Mouse (Mus musculus) lung, postnatal 10 days (tissue): ENCODE measurements around the gene Skil.

Experiments
- DNase-seq: peaks from one replicate; pipeline ENCODE4 v3.0.0; 2021

Skil gene

DNA sequence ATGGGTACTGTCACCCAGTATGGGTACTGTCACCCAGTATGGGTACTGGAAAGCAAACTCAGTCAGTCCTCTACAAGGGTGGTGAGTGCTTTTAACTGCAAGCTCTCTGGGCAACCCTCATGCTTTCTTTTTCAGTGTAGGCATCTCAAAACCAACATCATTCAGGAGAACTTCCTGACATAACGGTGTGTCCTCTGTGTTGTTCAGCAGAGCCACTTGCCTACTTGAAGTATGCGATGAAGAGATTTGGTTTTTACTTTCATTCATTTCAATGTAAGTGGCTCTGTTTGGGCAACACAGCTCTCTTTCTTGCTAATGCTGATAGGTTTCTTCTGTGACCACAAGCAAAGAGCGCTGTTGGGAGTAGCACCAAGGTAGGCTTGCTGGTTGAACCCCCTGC, 9.9 kb upstream of the Skil start:
- no peak for DNase-seq

DNA sequence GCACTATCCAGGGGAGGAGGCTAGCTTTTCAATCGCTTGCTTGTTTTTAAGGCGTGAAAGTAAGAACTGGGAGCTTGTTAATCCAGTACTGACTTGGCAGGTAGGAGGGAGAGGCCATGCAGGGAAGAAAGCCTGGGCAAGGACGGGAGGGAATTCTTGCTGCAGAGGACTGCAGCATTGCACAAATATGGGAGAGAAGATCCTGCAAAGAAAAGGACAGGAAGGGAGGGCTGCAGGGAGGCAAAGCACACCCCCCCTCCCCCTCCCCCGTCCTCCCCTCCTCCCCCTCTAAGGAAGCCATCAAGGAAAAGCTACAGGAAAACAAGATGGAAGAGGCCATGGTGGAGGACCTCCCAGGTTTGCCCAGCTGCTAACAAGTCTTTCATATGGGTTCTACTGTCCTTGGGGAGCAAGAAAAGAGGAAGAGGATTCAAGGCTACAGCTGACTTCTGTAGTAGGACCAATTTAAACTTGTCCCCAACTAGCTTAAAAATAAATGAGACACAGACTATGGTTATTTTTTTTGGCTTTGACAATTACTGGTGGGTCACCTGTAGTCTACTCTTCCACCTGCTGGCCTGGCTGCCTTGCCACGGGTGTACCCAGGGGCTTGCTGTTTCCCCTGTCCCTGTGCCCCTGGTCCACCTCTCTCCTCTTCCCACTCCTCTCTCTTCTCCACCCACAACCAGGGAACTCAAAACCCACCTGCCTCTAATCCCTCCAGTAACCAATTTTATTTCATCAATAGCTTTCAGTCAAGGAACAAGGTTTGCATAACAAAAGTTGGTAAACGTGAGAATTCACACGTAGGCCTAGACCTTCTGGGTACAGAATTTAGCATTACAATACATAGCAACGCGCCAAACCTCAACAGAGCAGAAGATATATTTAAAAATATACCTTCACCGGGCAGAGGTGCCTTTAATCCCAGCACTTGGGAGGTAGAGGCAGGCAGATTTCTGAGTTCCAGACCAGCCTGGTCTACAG, 5.8 kb upstream of the Skil start:
- no peak for DNase-seq

GRCm38 (mm10) chr3:31089956-31090355, 4.9 kb upstream of the Skil start:
- no peak for DNase-seq

DNA sequence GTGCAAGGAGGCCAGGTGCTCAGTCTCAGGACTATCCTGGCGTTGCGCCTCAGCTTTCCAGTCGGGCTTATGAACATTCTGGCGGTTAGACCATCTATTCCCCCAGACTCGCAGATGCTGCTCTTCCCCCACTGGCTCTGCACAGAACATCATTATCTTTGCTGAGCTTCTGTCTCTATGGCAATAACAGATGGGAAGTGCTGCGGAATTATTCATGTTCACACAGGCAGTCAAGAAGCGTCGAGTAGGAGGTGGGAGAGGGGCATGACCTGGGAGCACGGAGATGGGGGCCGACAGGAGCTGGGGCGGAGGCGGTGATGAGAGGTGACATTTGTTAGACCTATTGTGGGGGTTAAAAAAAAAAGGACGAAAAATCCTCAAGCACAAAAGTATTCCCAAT, 1.7 kb upstream of the Skil start:
- peak; percentile 28 for DNase-seq

DNA sequence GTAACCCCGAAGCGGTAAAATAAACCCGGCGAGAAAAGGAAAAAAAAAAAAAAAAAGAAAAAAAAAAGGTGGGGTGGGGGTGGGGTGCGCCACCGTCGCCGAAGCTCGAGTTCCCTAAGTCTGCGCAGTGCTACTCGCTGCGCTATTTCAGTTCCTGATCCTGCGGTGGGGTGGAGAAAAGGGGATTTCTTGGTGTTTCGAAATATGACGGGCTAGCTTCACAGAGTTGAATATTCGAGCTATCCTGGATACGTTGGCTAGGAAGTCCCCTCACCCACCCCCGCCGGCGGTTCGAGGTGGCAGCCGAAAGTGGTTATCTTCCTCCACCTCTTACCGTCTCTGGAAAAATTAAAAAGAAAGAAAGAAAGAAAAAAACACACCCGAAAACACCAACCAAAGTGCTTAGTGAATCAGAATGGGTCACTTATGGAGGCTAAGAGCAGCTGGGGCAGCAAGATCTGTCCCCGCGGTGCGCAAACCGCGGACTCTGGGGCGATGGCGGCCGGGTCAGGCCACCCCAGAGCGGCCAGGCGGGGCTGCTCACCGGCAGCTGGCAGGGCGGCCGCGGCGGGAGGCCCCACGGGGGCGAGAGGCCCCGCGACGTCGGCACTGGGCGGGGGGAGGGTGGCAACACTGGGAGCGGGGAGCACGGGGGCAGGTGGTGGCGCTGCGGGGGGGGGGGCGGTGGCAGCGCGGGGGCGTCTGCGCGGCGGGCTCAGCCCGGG, 1.1 kb upstream of the Skil start:
- DNase-seq = peak; percentile 78

GRCm38 (mm10) chr3:31095179-31095490, 277 bp downstream of the Skil start:
- DNase-seq = no peak

GRCm38 (mm10) chr3:31095491-31096154, 765 bp downstream of the Skil start:
- DNase-seq = peak; percentile 69

GRCm38 (mm10) chr3:31096155-31097101, 1.6 kb downstream of the Skil start:
- DNase-seq = no peak

GRCm38 (mm10) chr3:31097102-31097720, 2.4 kb downstream of the Skil start:
- no peak for DNase-seq

DNA sequence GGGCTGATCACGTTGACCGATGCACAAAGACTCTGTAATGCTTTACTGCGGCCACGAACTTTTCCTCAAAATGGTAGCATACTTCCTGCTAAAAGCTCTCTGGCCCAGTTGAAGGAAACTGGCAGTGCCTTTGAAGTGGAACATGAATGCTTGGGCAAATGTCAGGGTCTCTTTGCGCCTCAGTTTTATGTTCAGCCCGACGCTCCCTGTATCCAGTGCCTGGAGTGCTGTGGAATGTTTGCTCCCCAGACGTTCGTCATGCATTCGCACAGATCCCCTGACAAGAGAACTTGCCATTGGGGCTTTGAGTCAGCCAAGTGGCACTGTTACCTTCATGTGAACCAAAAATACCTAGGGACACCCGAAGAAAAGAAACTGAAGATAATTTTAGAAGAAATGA, 3.1 kb downstream of the Skil start:
- DNase-seq = no peak

- no peak for DNase-seq
Measured at GRCm38 (mm10) chr3:31098556-31098955, 3.7 kb downstream of the Skil start.

- DNase-seq = no peak
Measured at GRCm38 (mm10) chr3:31100026-31100425, 5.2 kb downstream of the Skil start.

DNA sequence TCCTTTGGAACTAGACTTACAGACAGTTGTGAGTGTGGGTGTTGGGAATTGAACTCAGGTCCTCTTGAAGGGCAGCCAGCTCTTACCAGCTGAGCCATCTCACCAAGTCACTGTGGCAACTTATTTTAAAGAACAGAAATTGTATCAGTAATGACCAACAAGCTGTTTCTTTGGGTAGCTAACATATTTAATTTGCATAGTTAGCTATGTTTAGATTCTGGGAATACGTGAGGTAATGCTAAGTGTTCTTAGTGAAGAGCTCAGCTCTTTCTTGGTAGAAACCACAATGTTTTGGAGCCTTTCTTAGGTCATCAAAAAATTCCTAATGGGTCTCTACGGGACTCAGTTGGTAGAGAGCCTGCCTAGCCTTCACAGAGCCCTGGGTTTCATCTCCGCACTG, 5.9 kb downstream of the Skil start:
- no peak for DNase-seq

DNA sequence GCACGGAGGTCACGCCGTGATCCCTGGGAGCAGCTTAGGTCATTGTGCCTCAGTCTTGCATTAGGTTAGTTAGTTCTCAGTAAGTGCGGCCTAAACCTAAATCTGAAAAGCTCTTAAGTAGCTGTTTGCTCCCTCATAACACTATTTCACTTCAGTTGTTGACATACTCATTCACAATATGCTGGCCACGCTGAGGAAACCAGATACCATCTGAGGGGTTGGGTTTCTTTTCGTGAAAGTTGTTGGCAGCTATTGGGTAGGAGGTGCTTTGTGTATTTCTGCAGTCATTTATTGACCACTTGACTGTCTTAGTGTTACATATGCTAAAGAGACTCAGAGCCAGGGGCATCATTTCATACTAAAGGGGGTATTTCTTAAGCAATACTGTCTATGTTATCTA, 10.1 kb downstream of the Skil start:
- peak; percentile 27 for DNase-seq

DNA sequence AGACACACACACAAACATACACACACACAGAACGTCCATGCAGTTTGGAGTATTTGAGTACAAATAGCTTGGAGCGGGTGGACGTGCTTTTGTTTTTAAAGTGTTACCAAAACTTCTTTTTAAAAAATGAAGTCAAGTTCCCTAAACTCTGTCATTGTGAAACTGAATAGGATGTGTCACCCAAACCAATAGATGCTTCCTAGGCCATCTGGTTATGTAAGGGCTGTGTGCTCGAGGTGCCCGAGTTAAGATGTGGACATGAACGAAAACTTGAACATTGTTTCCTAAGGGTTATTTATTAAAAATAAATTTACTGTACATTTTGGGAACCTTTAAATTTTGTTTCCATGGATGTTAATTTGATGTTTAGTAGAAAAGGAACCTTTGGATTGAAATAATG, 11.7 kb downstream of the Skil start:
- no peak for DNase-seq

DNA sequence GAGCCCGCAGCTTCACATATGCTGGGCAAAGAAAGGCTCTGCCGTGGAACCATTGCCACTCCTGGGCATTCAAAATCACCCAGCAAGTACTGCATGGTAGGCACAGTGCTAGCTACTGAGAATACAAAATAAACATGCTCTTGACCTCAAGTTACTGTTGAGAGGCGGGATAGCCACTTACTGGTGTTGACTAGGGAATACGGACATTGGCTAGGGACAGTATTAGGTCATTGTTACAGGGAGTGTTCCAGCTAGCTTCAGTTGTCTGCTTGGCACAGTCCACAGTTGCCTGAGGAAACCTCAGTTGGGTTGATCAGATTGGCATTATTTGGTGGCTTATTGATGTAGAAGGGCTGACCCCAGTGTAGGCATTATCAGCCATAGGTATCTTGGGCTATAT, 12.8 kb downstream of the Skil start:
- peak; percentile 50 for DNase-seq

DNA sequence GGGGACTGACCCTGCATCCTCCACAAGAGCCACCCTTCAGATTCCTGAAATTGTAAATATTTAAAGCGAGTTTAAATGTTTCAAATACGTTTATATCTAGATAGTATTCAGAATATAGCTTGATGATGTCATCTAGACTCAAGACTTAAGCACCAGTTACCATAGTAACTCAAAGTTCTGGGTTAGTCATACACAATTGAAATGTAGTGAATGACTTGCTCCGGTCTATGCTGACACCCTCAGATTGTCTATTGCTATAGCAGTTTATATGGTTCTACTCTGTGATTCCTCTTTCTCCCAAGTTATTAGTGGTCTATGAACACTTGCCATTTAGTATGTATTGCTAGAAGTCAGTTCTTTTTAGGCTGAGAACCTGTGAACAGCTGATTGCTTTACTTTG, 14.2 kb downstream of the Skil start:
- DNase-seq = no peak

GRCm38 (mm10) chr3:31123098-31123497, 28.2 kb downstream of the Skil start:
- no peak for DNase-seq

- DNase-seq = no peak
Measured at GRCm38 (mm10) chr3:31126303-31126702, 31.4 kb downstream of the Skil start.

DNA sequence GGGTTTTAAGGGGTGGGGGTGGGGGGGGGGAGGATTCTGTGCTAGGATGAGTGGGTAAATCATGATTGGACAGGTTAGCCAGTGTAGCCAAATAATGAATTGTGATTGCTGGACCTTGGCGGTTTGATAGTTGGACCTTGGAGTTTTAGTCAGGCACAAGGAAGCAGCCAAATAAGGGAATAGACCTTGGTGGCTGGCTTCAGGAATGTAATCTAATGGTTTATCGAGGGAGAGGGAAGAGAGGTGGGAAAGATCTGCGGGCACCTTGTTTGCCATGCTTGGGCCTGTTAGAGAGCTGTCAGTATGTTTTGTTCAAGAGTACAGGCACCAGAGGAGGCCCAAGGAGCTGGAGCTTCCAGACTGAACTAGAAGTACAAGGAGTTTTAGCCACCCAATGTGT, 32.0 kb downstream of the Skil start:
- no peak for DNase-seq

GRCm38 (mm10) chr3:31129766-31130165, 34.9 kb downstream of the Skil start:
- DNase-seq = no peak

- peak; percentile 15 for DNase-seq
Measured at GRCm38 (mm10) chr3:31133664-31134063, 38.8 kb downstream of the Skil start.
